Mouse (Mus musculus) telencephalon, adult 2 months (tissue): ENCODE results near the gene Gng4.
"Not testable (repeated sequence)": the region's sequence is repeated elsewhere in the genome, so short reads cannot be mapped to it uniquely, and the experiment has no call there.

ENCODE experiments used
- DNase-seq: peaks from one replicate; pipeline ENCODE4 v3.0.0-alpha.2; 2011; ENCODE audit warnings: low read depth, low spot score

Gene Gng4

DNA sequence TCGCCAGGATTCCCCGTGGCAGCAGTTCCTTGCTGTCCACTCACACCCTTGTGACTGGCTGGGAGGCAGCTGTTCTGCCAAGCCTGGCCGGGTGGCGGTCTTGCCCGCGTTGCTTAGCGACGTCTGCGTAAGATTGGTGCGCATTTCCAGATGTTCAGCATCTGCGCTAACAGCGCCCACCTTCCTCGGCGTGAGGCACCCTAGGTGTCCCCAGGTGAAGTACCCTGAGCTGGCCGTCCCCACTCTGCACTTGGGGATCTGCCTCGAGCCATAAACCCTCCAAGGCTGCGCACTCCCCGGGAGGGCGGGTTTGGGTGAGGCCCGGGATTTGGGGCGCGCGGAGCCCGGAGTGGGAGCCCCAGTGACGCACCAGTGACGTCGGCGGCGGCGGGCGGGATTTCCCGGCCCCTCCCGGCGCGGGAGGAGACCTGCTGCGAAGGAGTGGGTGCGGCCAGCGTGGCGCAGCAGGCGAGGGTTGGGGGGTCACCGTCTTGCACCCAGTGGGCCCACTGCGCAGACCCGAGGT, at the start of gene Gng4:
Gene Gng4 (plus strand): TSS at position 166 of the 526 bp plus-strand sequence.
- no peak for DNase-seq

DNA sequence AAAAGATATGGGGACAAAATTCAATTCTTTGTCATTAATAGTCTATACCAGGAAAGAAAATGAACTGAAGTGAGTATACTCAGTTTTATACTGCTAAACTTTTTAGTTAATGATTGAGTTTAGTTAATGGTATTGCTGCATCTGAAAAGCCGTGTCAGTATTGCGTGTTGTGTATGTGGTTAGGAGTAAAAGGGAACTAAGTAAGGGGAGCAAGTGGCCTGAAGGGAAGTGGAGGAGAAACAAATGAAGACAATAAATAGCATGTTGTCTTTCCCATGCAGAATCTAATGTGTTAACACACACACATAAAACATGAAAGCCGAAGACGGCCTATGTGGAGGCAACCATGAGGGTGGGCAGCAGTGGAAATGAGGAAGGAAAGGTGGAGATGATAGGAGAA, 44.6 kb upstream of the Gng4 start:
- no peak for DNase-seq

GRCm38 (mm10) chr13:13745911-13746310, 37.9 kb upstream of the Gng4 start:
- DNase-seq = no peak

DNA sequence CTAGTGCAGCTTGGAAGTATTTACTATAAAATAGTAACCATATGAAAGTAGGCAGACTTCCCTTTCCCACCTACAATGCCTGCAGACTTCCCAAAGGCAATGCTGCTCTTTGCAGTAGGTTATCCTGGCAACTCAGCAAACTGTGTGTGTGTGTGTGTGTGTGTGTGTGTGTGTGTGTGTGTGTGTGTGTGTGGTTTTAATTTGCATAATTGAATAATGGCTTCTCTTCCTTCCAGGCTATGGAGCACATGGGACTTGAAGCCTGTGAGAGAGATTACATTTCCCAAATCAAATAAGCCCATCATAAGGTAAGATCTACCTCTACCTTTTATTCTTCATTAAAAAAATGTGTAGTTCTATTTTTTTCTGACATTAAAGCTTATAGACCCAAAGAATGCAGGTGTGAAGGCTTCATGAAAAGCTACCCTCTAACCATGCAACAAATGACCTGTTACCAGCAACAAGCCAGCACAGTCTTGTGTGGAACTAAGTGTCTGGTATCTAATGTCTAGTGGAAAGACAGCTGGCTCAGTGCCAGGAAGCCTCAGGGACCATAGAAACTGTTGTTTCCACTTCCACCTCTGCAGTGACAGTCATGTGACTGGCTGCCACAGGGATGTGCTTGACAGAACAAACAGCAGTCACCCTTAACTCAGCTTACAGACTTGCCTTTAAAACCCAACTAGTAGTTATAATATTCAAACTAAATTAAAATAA, 7.9 kb upstream of the Gng4 start:
- no peak for DNase-seq

DNA sequence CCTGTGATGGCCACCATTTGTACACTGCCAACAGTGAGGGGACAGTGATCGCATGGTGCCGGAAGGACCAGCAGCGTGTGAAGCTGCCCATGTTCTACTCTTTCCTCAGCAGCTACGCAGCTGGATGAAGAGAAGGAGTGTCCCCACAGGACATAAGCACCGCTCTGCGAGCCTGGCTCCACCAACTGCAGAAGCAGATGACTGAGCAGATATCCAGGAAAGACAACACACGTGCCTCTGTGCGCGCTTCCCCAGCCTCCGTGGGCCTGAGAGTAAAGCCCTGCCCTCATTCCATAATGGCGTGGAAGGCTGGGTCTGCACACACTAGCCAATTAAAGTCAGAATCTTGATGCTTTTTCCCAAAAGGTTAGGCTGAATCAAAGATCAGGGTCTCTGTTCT, 6.8 kb upstream of the Gng4 start:
- no peak for DNase-seq

DNA sequence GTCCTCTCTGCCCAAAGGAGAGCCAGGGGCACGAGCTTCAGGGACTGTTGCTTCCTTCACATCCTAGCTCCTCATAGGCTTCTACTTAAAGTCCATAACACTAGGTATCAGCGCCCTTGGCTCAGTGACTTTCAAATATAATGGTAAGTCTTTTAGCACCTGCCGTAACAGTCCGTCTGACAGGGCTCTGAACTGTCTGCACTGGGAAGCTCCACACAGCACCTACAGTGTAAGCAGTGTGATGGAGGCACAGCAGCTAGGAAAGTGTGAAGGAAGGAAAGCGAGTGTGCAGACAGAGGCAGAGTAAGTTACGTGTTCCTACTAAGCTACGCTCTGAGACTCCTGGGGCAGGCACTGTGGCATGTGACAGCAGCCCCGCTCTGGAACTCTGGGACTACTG, 6.2 kb upstream of the Gng4 start:
- DNase-seq = no peak

GRCm38 (mm10) chr13:13778837-13779458, 4.9 kb upstream of the Gng4 start:
- no peak for DNase-seq

DNA sequence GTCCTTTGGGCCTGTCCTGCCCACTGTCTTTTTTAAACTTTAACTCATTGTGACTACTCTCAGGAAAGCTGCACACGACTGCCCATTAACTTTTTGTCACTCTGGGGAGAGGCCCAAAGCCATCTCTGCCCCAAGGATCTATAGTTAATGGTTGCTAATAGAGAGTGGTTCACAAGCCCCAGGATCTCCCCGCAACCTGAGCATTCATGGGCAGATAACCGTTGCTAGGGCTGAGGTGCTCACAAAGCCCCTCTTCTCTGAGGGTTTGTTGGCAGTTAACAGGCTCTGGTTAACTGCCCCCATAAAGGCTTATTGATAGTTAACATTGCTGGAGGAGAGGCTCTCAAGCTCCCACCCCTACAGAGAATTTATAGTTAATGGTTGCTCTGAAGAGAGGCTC, 3.6 kb upstream of the Gng4 start:
- DNase-seq = no peak

DNA sequence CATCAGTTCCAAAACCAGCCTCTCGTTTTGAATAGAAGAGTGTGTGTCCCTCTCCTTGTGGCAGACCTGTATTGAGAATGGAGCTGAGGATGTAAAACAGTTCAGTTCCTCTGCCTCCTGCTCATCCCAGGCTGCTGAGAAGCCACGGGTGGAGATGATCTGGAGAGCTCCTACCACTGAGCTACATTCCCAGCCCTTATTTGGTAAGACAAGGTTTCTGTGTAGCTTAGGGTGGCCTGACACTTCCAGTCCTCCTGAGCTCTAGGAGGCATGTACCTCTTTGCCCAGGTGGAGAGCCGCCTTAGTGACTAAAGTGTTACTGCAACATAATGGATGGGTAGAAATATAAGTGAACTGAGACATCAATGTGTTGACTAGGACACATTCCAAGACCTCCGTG, 2.8 kb upstream of the Gng4 start:
- no peak for DNase-seq

- DNase-seq = no peak
Observed at GRCm38 (mm10) chr13:13783296-13783695, 563 bp upstream of the Gng4 start.

DNA sequence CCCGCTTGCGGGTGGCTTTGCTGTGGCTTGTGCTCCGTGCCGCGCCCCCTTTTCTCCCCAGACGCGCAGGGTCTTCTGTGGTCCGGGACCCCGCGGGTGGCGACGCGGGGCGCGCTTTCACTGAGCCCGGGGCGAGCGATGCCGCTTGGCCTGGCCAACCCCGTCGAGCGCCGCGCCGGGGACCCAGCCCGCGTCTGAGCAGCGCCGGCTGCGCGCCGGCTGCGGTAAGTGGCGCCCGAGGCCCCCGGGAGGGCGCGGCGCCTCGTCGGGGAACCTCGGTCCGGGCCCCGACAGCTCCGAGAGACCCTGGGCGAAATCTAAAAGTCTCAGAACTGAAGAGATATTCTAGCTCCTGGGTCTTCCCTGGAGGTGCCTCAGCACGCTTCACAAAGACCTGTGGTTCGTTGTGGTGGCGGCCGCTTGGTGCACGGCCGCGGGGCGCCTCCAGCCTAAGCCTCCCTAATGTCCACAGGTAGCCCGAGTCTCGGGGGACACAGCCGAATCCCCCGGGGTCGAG, 619 bp downstream of the Gng4 start:
- no peak for DNase-seq

DNA sequence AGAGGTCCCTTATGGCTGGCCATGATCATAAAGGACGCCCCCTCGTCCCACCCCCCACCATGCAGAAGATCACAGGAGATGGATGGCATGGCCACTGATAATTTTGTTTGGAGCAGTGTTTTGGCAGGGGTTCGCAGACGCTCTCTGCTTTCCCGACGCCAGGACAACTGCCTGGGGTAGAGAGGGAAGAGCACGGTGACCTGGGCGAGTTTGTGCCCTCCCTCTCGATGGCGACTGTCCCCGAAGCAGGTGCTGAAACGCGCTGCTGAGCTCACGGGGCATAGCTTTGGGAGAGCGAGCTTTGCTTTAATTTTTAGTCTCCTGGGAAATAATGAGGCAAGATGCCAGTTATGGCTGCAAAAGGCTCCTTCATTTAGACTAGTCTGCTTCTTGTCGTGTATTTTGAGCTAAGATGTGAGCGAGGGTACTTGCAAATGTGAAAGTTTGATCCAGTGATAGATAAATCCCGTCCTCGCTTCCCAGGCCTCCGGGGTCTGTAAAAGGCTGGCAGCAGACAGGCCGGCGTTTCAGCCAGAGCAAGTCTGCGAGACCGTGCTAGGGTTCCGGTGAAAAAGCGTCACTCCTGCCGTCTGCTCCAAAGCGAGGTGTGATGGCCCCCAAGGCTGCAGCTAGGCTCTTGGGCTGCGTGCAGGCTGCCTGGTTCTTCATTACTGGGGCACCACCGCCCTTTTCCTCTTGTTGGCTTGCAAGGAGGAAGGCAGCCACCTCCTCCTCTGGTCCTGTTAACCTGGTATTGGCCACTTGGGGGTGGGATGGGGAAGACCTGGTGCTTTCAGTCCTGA, 1.3 kb downstream of the Gng4 start:
- no peak for DNase-seq

GRCm38 (mm10) chr13:13786971-13787370, 3.1 kb downstream of the Gng4 start:
- no peak for DNase-seq

DNA sequence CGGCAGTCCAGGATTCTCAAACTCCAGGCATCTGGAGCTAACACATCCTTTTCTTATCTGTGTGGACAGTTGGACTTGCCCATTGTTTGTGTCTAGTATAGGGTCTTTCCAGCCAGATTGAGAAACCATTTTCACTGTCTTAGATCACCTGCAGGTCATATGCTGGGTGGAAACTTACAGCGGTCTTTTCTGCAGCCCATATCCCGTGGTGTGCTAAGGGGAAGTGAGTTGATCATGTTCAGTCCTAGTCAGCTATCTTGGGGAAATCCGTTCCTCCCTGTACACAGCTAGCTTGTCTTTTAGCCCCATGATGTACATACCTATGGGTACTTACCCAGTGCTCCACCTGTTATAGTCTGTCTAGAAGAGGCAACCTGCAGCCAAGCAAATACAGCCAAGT, 4.2 kb downstream of the Gng4 start:
- DNase-seq = no peak

DNA sequence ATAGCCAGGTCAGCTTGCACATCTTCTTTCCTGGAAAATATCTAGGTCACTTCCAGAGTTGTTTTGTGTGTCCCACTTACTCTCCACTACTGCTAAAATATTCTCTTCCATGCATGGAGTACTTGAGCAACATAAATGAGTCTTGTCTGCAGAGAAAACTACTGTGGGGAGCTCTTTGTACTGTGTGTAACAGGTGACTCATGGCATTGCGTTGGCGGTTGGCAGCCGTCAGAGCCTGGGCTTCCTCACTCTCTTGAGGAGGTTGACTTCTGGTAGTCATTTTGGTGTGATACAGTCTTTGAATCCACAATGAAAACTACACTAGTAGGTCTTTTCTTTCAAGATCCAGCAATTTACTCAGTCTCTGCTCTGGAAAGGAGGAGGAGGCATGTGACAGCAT, 8.1 kb downstream of the Gng4 start:
- peak; percentile 79 for DNase-seq

GRCm38 (mm10) chr13:13795166-13795832, 11.4 kb downstream of the Gng4 start:
- no peak for DNase-seq

GRCm38 (mm10) chr13:13796082-13796481, 12.2 kb downstream of the Gng4 start:
- no peak for DNase-seq

DNA sequence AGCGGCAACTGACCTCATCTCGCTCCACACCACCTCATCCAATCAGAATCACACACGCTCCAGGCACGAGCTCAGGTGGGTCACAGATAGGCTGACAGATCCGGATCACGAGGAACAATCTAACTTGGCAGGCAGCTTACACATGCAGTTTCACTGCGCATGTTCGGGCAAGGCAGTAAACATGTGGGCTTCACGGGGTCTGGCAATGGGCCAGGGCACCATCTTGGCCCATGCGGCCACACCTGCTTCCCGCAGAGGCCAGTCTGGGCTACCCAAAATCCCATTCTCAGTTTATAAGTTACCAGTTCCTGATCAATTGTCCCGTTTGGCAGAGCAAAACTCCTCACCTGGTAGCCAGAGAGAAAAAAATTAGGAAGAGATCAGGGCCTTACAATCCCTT, 14.0 kb downstream of the Gng4 start:
- DNase-seq = not testable (repeated sequence)

- no peak for DNase-seq
Observed at GRCm38 (mm10) chr13:13798775-13799174, 14.9 kb downstream of the Gng4 start.

DNA sequence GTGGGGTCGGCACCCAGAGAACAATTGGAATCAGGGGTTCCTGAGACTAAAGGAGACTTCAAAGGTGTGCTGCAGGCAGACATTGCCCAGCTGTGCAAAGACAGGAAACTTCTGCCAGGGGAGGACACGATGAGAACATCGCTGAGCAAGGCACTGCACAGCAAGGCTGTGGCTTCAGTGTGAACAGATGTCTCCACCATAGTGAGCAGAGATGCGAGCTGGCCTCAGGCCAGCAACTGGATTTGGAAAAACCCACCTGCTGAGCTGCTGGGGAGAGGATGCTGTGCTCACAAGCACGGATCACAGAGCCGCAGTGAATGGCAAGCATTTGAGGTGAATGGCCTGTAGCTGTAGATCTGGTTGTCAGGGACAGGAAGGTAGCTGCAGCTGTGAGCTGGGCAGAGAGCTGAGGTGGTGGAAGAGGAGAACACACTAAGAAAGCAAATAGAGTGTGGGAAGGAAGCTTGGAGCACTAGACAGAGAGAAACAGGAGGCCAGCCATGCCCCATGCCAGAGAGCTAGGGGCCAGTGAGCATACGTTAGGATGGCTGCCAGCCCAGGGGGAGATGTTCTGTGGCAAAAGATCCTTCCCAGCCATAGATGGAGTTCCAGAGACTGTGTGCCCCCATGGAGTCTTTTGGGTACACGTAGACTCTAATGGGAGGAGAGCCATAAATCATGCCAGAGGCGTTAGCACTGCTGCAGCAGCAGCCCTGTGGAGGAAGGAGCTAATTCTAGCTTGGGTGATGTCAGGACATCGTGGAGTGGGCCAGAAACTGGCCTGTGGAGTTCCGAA, 24.7 kb downstream of the Gng4 start:
- peak; percentile 38 for DNase-seq

DNA sequence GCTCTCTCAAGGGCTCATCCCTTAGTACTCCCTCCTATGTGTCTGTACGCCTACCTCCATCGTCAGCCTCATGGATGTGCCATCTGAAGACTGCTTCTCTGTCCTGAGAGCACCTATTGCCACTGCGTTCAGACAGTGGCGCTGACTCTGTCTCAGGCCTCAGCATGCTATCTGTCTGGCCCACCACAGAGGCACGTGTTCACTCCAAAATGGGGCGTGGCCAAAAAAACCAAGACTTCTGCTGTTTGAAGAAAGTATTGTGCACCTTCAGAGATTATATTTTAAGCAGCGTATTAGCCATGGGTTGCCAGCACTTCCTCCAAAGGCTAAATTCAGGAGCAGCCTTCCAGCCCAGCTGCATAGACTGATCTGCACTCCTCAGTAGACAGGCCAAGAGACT, 27.0 kb downstream of the Gng4 start:
- no peak for DNase-seq
